ENCODE assay signal across 17 mouse cellular contexts in genomic region chr7:135996896-135997295, GRCm38 (mm10).
A peak's percentile ranks its signal among the peaks of the same experiment; 100 is the strongest.
DNase-seq lines count a peak whose midpoint lies in the region; ATAC-seq and TF ChIP-seq lines count a peak whose summit lies in the region.
"Had no signal": no experiment of that assay in that cellular context is flagged by ENCODE, and none has a peak within 500 bp of the region (broad histone marks: within the 10 kb centered on the region; RNA-seq: fewer than 3 reads in every experiment).

No protein-coding gene starts in this region.

- H3K36me3 ChIP-seq in hindbrain, embryonic 11.5 days (ENCODE audit: control insufficient read depth, insufficient read depth, low read length) = no peaks in the 10 kb centered on the region
- H3K36me3 ChIP-seq in hindbrain, embryonic 10.5 days = no peaks in the 10 kb centered on the region
- no peaks in the 10 kb centered on the region for H3K36me3 ChIP-seq in embryonic facial prominence, embryonic 14.5 days (ENCODE audit: control insufficient read depth, insufficient read depth, low read length)
- no peaks in the 10 kb centered on the region for H3K36me3 ChIP-seq in limb, embryonic 10.5 days
- H3K36me3 ChIP-seq: embryonic facial prominence, embryonic 13.5 days; heart, embryonic 15.5 days; midbrain, embryonic 13.5 days had no signal

- no peak overlapping the region for H3K4me3 ChIP-seq in hindbrain, embryonic 11.5 days (ENCODE audit: low read depth, low read length)
- no peak overlapping the region for H3K4me3 ChIP-seq in hindbrain, embryonic 10.5 days
- H3K4me3 ChIP-seq in embryonic facial prominence, embryonic 14.5 days (ENCODE audit: low read depth, low read length) = no peak overlapping the region
- no peak overlapping the region for H3K4me3 ChIP-seq in limb, embryonic 10.5 days
- H3K4me3 ChIP-seq in layer of hippocampus, adult 2 months = no peak overlapping the region
- H3K4me3 ChIP-seq: embryonic facial prominence, embryonic 13.5 days; heart, embryonic 15.5 days; midbrain, embryonic 13.5 days had no signal

- no peaks in the 10 kb centered on the region for H3K4me1 ChIP-seq in hindbrain, embryonic 11.5 days (replicated peaks; ENCODE audit: control insufficient read depth, insufficient read depth, low read length)
- H3K4me1 ChIP-seq in hindbrain, embryonic 10.5 days (replicated peaks) = peaks cover 13% of the 10 kb centered on the region
- H3K4me1 ChIP-seq in embryonic facial prominence, embryonic 14.5 days (ENCODE audit: control insufficient read depth, insufficient read depth, low read length) = peaks cover 32% of the 10 kb centered on the region
- H3K4me1 ChIP-seq in limb, embryonic 10.5 days = peaks cover 57% of the 10 kb centered on the region

- no peak for ATAC-seq in hindbrain, embryonic 11.5 days (ENCODE audit: low FRiP score)
- ATAC-seq in embryonic facial prominence, embryonic 14.5 days (ENCODE audit: low read depth) = peak; percentile 50; the same call in 1 of the 2 replicates
- ATAC-seq in inflammation-experienced regulatory T-cells, adult 6 months = no peak
- ATAC-seq: forebrain, postnatal 0 days; intestine, postnatal 0 days; midbrain, embryonic 13.5 days had no signal

- no peak overlapping the region for H3K27ac ChIP-seq in hindbrain, embryonic 11.5 days (ENCODE audit: low read depth, low read length)
- H3K27ac ChIP-seq in hindbrain, embryonic 10.5 days = no peak overlapping the region
- no peak overlapping the region for H3K27ac ChIP-seq in embryonic facial prominence, embryonic 14.5 days (replicated peaks; ENCODE audit: low read depth, low read length)
- peak overlapping the region; percentile 58; the same call in 1 of the 2 replicates for H3K27ac ChIP-seq in limb, embryonic 10.5 days
- no peak overlapping the region for H3K27ac ChIP-seq in layer of hippocampus, adult 2 months
- H3K27ac ChIP-seq: embryonic facial prominence, embryonic 13.5 days; heart, embryonic 15.5 days; liver, embryonic 14.5 days; midbrain, embryonic 13.5 days had no signal

- no peaks in the 10 kb centered on the region for H3K9me3 ChIP-seq in hindbrain, embryonic 11.5 days (ENCODE audit: control insufficient read depth, low read length)
- H3K9me3 ChIP-seq in hindbrain, embryonic 10.5 days = no peaks in the 10 kb centered on the region
- H3K9me3 ChIP-seq in embryonic facial prominence, embryonic 14.5 days (ENCODE audit: control insufficient read depth, low read length) = no peaks in the 10 kb centered on the region
- no peaks in the 10 kb centered on the region for H3K9me3 ChIP-seq in limb, embryonic 10.5 days (replicated peaks)
- H3K9me3 ChIP-seq: embryonic facial prominence, embryonic 13.5 days; heart, embryonic 15.5 days; midbrain, embryonic 13.5 days had no signal

- 64% methylated on average over 10 of the region's 10 CpGs for WGBS in hindbrain, embryonic 11.5 days
- 75% methylated on average over 10 of the region's 10 CpGs for WGBS in hindbrain, embryonic 10.5 days
- 84% methylated on average over 10 of the region's 10 CpGs for WGBS in embryonic facial prominence, embryonic 14.5 days
- 83% methylated on average over 10 of the region's 10 CpGs for WGBS in limb, embryonic 10.5 days

- H3K27me3 ChIP-seq in hindbrain, embryonic 11.5 days (ENCODE audit: control insufficient read depth, insufficient read depth, low read length) = no peaks in the 10 kb centered on the region
- H3K27me3 ChIP-seq in hindbrain, embryonic 10.5 days (ENCODE audit: insufficient read depth, poor library complexity, severe bottlenecking) = 0 out of 2 replicates have a peak, but pooled peaks cover 4% of the 10 kb centered on the region
- no peaks in the 10 kb centered on the region for H3K27me3 ChIP-seq in embryonic facial prominence, embryonic 14.5 days (replicated peaks; ENCODE audit: control insufficient read depth, insufficient read depth, low read length)
- H3K27me3 ChIP-seq in limb, embryonic 10.5 days (ENCODE audit: low read depth, poor library complexity, severe bottlenecking) = peaks cover 22% of the 10 kb centered on the region
- H3K27me3 ChIP-seq: midbrain, embryonic 13.5 days had no signal

- peak; percentile 17 for DNase-seq in hindbrain, embryonic 11.5 days (ENCODE audit: low spot score)
- no peak for DNase-seq in hindbrain, embryonic 10.5 days (ENCODE audit: low spot score)
- no peak for DNase-seq in embryonic facial prominence, embryonic 14.5 days (ENCODE audit: low spot score)
- DNase-seq in kidney, adult 8-10 months = peak; percentile 14 to 18
- DNase-seq in limb, embryonic 10.5 days (ENCODE audit: low spot score) = no peak
- DNase-seq in embryo, embryonic 10 days (ENCODE audit: low spot score) = no peak
- DNase-seq in layer of hippocampus, adult 2 months (ENCODE audit: low spot score in 2 of 2) = no peak
- DNase-seq: cerebellum, adult 9-10 months; forebrain, postnatal 0 days; gastrocnemius, postnatal 25 days; lung, postnatal 36 days had no signal

- no peak overlapping the region for H3K4me2 ChIP-seq in hindbrain, embryonic 11.5 days (replicated peaks; ENCODE audit: low read depth, low read length)
- no peak overlapping the region for H3K4me2 ChIP-seq in embryonic facial prominence, embryonic 14.5 days (ENCODE audit: low read depth, low read length)
- H3K4me2 ChIP-seq: embryonic facial prominence, embryonic 13.5 days; heart, embryonic 15.5 days; midbrain, embryonic 13.5 days had no signal

- no peak for TF ChIP-seq CTCF in layer of hippocampus, adult 2 months (conservative IDR thresholded peaks at IDR 0.05)

- no peak overlapping the region for H3K9ac ChIP-seq in hindbrain, embryonic 11.5 days (ENCODE audit: low read depth, low read length)
- no peak overlapping the region for H3K9ac ChIP-seq in embryonic facial prominence, embryonic 14.5 days (ENCODE audit: low read depth, low read length)
- H3K9ac ChIP-seq: embryonic facial prominence, embryonic 13.5 days; forebrain, postnatal 0 days; heart, embryonic 15.5 days; liver, embryonic 14.5 days; midbrain, embryonic 13.5 days had no signal

Comparison
In these comparisons a context has a peak if more than half of its experiments do, and no peak if none do; other contexts are left out.
1. DNase-seq: peak in hindbrain, embryonic 11.5 days (single experiment) and kidney, adult 8-10 months (2 of 2); none in hindbrain, embryonic 10.5 days (single experiment), embryonic facial prominence, embryonic 14.5 days (single experiment), limb, embryonic 10.5 days (single experiment), embryo, embryonic 10 days (single experiment) and layer of hippocampus, adult 2 months (0 of 2).